Mouse (Mus musculus): Measurements from ENCODE around the gene Rbbp8nl.
A peak's percentile ranks its signal among the peaks of the same experiment; 100 is the strongest.

Gene Rbbp8nl

GRCm38 (mm10) chr2:180289440-180290108 lies at the start of gene Rbbp8nl:
TSS of gene Rbbp8nl (minus strand) at chr2:180289879.
- DNase-seq (ENCODE audit: low read depth) = no peak

GRCm38 (mm10) chr2:180334551-180334986 lies 44.9 kb upstream of the Rbbp8nl start, which contains the start of gene Gata5:
TSS of gene Gata5 (minus strand) at chr2:180334699.
- DNase-seq (ENCODE audit: low read depth) = no peak

GRCm38 (mm10) chr2:180333778-180334550 lies 44.3 kb upstream of the Rbbp8nl start:
- DNase-seq (ENCODE audit: low read depth) = no peak

GRCm38 (mm10) chr2:180329466-180329865 lies 39.8 kb upstream of the Rbbp8nl start:
- no peak for DNase-seq (ENCODE audit: low read depth)

- no peak for DNase-seq (ENCODE audit: low read depth)
Measured at GRCm38 (mm10) chr2:180322674-180323355, 33.1 kb upstream of the Rbbp8nl start.

- no peak for DNase-seq (ENCODE audit: low read depth)
Measured at GRCm38 (mm10) chr2:180320216-180320615, 30.5 kb upstream of the Rbbp8nl start.

GRCm38 (mm10) chr2:180317591-180317990 lies 27.9 kb upstream of the Rbbp8nl start:
- no peak for DNase-seq (ENCODE audit: low read depth)

GRCm38 (mm10) chr2:180314292-180314691 lies 24.6 kb upstream of the Rbbp8nl start:
- DNase-seq (ENCODE audit: low read depth) = no peak

- no peak for DNase-seq (ENCODE audit: low read depth)
Measured at GRCm38 (mm10) chr2:180311147-180311546, 21.5 kb upstream of the Rbbp8nl start.

GRCm38 (mm10) chr2:180307680-180308079 lies 18.0 kb upstream of the Rbbp8nl start:
- no peak for DNase-seq (ENCODE audit: low read depth)

GRCm38 (mm10) chr2:180306423-180307168 lies 16.9 kb upstream of the Rbbp8nl start:
- DNase-seq (ENCODE audit: low read depth) = peak; percentile 10

- no peak for DNase-seq (ENCODE audit: low read depth)
Measured at GRCm38 (mm10) chr2:180306009-180306408, 16.3 kb upstream of the Rbbp8nl start.

GRCm38 (mm10) chr2:180305490-180305889 lies 15.8 kb upstream of the Rbbp8nl start:
- DNase-seq (ENCODE audit: low read depth) = no peak

GRCm38 (mm10) chr2:180304554-180304953 lies 14.9 kb upstream of the Rbbp8nl start:
- DNase-seq (ENCODE audit: low read depth) = peak; percentile 4

- no peak for DNase-seq (ENCODE audit: low read depth)
Measured at GRCm38 (mm10) chr2:180303468-180303867, 13.8 kb upstream of the Rbbp8nl start.

GRCm38 (mm10) chr2:180302201-180302600 lies 12.5 kb upstream of the Rbbp8nl start:
- no peak for DNase-seq (ENCODE audit: low read depth)

- no peak for DNase-seq (ENCODE audit: low read depth)
Measured at GRCm38 (mm10) chr2:180300771-180301170, 11.1 kb upstream of the Rbbp8nl start.

GRCm38 (mm10) chr2:180300252-180300651 lies 10.6 kb upstream of the Rbbp8nl start:
- DNase-seq (ENCODE audit: low read depth) = no peak

- no peak for DNase-seq (ENCODE audit: low read depth)
Measured at GRCm38 (mm10) chr2:180292906-180293305, 3.2 kb upstream of the Rbbp8nl start.

- DNase-seq (ENCODE audit: low read depth) = no peak
Measured at GRCm38 (mm10) chr2:180292026-180292425, 2.3 kb upstream of the Rbbp8nl start.

- no peak for DNase-seq (ENCODE audit: low read depth)
Measured at GRCm38 (mm10) chr2:180291566-180291965, 1.9 kb upstream of the Rbbp8nl start.

GRCm38 (mm10) chr2:180290503-180290902 lies 824 bp upstream of the Rbbp8nl start:
- no peak for DNase-seq (ENCODE audit: low read depth)

Data from NIH3T3 (cell line).